Mouse (Mus musculus) frontal cortex, adult (tissue): Measurements from ENCODE around the gene Scml4.

Experiments
- ATAC-seq: cut with Nextera tagmentation; 2 replicates; pipeline ENCODE4 v1.9.2; 2017; ENCODE audit warnings: mild to moderate bottlenecking, moderate library complexity, mixed read lengths; ENCODE audit not compliant: low TSS enrichment

Gene Scml4

GRCm38 (mm10) chr10:42862102-42862740, 2.1 kb downstream of the Scml4 start:
- ATAC-seq, result no peak

DNA sequence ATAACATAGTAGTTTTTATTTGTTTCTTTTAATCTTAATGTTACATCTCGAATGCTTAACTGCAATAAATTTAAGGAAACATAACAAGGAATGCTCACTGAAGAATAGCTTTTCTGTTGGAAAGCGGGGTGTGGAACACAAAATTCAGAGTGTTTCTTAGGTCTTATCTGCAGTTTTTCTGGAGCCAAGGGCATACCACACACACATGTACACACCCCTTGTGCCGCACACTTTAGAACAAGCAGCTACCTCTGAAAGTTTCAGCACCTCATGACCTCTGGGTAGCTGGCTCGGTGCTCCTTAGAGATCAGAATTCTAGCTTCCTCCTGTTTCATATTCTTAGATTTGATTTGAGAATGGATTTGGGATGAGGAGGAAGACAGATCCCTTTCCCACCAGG, 2.6 kb downstream of the Scml4 start:
- no peak for ATAC-seq

DNA sequence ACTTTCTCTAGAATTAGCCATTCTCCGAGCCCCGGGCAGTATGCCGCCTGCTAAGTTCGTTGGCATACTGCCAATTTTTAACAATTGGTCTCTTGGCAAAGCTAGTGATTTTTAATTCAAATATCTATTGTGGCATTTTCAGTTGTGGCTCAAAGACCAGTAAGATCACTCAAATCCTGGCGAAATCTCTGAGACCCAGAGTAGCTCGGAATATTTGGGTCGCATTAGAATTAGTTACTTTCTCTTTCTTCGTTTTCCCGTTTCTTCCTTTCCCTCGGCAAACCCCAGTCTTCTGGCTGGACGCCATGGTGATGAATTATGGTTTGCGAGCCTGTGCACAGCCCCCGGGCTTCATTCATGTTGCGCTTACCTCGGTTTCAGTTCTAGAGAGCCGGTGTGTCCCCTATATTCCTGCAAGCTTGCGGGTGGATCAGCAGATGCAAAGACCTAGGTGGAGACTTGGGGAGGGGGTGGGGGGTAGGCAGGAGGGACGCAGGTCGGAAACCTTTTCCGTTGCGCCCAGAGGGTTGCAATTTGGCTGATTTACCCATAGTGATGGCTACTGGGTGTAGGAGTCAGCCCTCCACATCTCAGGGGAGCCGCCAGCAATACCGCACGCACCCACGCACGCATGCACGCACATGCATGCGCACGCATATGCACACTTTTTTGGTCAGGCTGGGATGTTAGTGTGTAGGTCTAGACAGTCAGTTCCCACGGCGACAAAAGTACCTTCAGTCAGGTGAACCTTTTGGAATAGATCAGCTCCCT, 3.6 kb downstream of the Scml4 start:
- peak; percentile 79 for ATAC-seq

- ATAC-seq, result 0 out of 2 replicates have a peak, but pooled peaks have one; percentile 1
Observed at GRCm38 (mm10) chr10:42864696-42865095, 4.5 kb downstream of the Scml4 start.

GRCm38 (mm10) chr10:42868416-42868815, 8.2 kb downstream of the Scml4 start:
- no peak for ATAC-seq

- ATAC-seq, result no peak
Observed at GRCm38 (mm10) chr10:42869467-42869866, 9.3 kb downstream of the Scml4 start.

DNA sequence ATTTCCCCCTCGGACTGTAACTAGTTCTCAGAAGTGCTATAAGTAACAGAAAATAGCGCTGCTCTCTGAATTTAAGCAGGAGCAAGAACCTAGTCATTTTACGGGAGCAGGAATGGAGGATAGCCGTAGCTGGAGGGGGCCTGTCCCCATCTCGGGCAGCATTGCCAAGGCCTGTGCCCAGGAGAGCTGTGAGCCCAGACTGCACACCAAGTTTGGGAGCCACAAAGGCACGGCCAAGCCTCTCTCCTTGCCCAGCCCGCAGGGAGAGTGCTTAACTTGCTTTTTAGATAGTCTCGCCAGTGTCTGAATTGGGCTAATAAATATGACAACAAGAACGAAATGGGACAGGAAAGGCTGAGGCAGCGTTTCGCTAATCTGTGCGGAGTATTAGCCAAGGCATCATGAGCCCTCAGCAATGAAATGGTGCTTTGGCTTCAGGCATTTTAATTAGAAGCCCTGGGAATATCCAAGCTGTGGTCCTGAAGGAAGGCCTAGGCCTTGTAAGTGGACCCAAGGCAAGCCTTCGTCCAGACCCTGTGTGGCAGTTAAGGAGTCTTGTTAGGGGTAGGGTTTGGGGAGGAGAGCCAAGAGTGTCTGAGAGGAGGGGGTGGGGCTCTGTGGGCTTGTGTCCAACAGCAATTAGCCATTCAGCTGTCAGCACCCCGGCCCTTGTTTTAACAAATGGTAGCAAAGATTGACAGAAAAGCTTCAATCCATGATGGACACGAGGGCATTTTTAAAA, 12.3 kb downstream of the Scml4 start:
- no peak for ATAC-seq

DNA sequence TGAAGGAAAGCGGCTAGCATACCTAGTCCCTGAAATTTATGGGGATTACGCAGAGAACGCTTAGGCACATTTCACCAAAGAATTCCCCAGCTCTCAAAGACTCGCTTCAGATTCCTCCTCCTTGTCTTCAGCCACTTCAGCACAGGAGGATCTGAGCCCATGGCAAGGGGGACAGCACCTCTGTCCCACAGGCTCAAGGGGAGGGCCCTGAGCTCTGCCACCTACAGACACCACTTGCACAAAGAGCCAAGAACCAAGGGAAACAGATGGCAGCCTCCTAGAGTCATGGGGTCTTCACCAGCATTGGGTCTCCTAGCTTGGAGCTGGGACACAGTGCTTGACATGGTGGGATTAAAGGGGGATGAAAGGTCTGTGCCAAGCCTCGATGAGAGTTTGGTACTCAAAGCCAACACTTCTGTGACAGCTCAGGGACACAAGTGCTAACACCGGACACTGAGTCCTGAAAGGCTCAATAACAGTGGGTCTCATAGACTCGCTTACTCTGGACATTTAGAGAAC, 13.0 kb downstream of the Scml4 start:
- ATAC-seq, result no peak

DNA sequence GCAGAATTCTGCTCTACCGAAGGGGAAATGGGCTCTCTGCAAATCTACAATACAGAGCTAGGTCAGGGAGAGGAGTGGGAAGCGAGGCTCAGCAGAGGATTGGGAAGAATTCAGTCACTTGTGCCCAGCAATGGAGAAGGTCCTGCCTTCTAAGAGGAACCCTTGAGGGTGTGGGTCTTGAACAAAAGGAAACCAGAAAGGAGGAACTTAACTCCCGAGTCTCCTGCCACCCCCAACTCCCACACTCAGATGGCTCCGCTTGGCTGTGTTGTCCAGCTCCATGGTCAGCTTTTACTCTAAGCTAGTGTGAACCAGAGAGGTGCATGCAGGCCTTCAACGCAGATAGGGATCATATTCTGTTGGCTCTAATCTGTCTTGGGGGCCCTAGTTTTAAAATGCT, 16.0 kb downstream of the Scml4 start:
- ATAC-seq, result no peak

- ATAC-seq, result no peak
Observed at GRCm38 (mm10) chr10:42879269-42879681, 19.1 kb downstream of the Scml4 start.

- ATAC-seq, result no peak
Observed at GRCm38 (mm10) chr10:42879682-42880081, 19.5 kb downstream of the Scml4 start.

DNA sequence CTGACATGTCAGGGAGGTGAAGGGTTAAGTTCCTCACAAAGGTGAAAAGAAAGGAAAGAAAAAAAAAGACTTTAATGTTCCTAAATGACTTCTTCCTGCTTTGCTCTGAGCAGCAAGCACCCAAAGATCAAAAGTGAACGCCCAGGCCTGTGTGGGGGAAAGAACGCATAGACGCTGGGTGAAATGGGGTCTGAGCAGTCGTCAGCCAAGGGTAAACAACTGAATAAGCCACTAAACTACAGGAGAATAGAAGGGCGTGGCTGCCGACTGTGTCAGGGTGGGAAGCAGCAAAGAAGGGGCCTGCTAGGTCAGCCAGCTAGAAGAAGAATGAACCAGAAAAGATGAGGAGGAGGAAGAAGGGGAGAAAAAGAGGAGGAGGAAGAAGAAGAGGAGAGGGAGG, 26.9 kb downstream of the Scml4 start:
- no peak for ATAC-seq

DNA sequence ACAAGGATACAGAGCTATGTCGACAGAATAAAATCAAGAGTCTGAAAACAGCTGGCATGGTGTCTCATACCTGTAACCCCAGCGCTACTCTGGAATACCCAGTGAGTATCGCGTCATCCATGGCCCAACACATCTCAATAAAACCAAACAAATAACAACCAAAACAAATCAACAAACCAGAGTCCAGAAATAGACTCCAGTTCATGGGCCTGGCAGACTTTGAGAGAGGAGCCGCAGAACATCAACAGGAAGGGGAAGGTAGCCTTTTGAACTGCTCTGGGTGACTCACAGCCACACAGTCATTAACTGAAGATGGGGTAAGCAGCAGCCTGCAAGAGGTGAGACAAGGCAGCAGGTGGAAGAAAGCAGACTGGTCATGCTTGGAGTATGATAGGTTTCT, 28.1 kb downstream of the Scml4 start:
- no peak for ATAC-seq

GRCm38 (mm10) chr10:42890365-42890764, 30.2 kb downstream of the Scml4 start:
- no peak for ATAC-seq

- no peak for ATAC-seq
Observed at GRCm38 (mm10) chr10:42892250-42892649, 32.1 kb downstream of the Scml4 start.

- no peak for ATAC-seq
Observed at GRCm38 (mm10) chr10:42892987-42893386, 32.8 kb downstream of the Scml4 start.

DNA sequence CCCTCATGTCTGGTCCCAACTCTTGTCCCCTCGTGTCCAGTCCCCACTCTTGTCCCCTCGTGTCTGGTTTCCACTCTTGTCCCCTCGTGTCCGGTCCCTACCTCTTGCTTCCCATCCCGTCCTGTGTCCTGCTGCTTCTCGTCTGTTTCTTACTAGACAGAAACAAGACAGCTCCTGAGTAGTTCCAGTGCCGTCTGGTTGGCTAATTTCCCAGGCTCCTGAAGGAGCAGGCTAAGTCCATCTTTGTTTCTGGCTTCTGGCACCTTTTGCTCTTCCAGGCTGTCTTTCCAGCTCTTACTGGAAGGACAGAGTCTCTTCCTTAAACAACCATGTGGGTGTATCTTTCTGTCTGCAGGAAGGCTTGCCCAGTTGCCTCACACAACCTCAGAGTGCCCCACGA, 33.7 kb downstream of the Scml4 start:
- ATAC-seq, result no peak

GRCm38 (mm10) chr10:42894263-42894662, 34.1 kb downstream of the Scml4 start:
- ATAC-seq, result peak; percentile 55; the same call in 1 of the 2 replicates

DNA sequence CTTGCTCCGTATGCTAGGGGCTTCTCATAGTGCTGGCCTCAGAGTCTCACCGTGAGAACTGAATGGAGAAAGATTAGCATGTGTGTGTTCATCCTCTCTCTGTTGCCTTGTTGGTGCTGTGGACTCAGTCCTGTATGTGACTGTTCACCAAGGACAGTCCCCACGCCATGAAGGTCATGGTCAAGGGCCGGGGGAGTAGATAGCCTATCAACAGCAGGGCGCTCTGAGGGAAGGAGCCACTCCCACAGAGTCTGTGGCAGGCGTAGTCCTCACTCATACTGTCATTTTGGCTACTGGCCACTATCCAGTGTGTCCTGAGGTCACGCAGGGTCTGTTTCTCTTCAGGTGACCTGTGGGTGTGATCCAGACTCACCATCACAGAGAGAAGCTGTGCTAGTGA, 34.5 kb downstream of the Scml4 start:
- ATAC-seq, result no peak

DNA sequence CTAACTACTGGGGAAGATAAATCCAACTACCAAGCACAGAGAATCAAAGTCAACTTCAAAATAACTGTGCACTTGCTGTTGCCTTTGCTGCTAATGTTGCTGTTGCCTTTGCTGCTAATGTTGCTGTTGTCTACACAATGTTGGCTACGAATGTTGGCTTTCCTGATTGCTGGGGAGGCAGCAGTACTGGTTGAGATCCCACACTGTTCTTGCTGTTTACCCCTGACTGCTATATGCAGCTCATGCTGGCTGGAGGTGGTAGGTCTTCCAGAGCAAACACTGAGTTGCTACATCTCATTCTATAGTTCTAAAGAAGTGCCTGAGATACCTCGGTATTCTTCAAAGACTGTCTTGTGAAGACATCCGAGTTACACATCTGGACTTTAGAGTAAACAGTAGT, 36.5 kb downstream of the Scml4 start:
- no peak for ATAC-seq

GRCm38 (mm10) chr10:42897166-42897565, 37.0 kb downstream of the Scml4 start:
- no peak for ATAC-seq

GRCm38 (mm10) chr10:42897632-42898031, 37.5 kb downstream of the Scml4 start:
- ATAC-seq, result no peak

DNA sequence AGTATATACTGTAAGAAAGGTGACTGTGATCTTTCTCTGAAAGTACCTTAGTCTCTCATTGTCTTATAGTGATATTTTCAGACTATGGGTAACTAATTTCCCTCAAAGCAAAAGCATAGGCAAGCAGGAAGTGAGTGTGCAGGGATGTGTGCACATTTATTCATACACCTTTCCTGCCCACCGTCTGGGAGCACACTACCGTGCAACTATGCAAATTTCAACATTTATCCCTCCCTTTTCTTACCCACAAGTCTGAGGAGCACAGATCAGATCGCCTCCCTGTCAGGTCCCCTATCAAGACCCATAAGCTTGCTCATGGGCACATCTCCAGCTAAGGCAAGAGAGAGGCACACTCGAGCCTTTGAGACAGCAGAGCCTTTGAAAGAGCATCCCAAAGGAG, 41.2 kb downstream of the Scml4 start:
- no peak for ATAC-seq
